Mouse (Mus musculus) thymus, adult 2 months (tissue): ENCODE measurements around the gene Fopnl.

ENCODE experiments used
- CTCF ChIP-seq: fragments of 200-500 bp; IDR thresholded peaks from 2 replicates; pipeline ENCODE4 v1.5.1; 2012; ENCODE audit warnings: mild to moderate bottlenecking, control low read depth, low read length, moderate library complexity, borderline replicate concordance; ENCODE audit not compliant: control insufficient read depth, poor library complexity, insufficient read depth; ENCODE audit errors: extremely low read depth
- POLR2A ChIP-seq: fragments of 200-500 bp; IDR thresholded peaks from 2 replicates; pipeline ENCODE4 v1.6.1; 2012; ENCODE audit warnings: mild to moderate bottlenecking, low read length, control low read depth, moderate library complexity; ENCODE audit not compliant: control insufficient read depth, poor library complexity, insufficient read depth; ENCODE audit errors: extremely low read depth

- TF ChIP-seq POLR2A, result no peak
- no peak for TF ChIP-seq CTCF
Measured at GRCm38 (mm10) chr16:14303148-14303547, 14.1 kb downstream of the Fopnl start.
